Mouse (Mus musculus): ENCODE measurements around the gene Stx19. TPM values are rescaled to one million over a fixed set of nuclear protein-coding genes. Genes with fewer than 3 reads are reported as not detected.
A peak's percentile ranks its signal among the peaks of the same experiment; 100 is the strongest.

Gene Stx19
- polyA plus RNA-seq, 1 experiment from 2014 or later, result 0.59 TPM

GRCm38 (mm10) chr16:62854191-62855068 lies 40.0 kb downstream of the Stx19 start, which contains the start of gene Pros1:
Gene Pros1 (plus strand): TSS chr16:62854307.
- peak within 1 kb of the TSS; percentile 49 for H3K4me3 ChIP-seq
- peak within 1 kb of the TSS; percentile 70 for H3K4me2 ChIP-seq (replicated peaks)
- WGBS, result 5% methylated on average over 41 of the region's 42 CpGs
- no peaks in the 10 kb centered on the region for H3K27me3 ChIP-seq
- H3K9me3 ChIP-seq, result no peaks in the 10 kb centered on the region
- H3K36me3 ChIP-seq, result no peaks in the 10 kb centered on the region
- H3K27ac ChIP-seq (replicated peaks), result no peak within 1 kb of the TSS
- peak; percentile 94 for ATAC-seq (replicated peaks)
- H3K9ac ChIP-seq (replicated peaks), result peak within 1 kb of the TSS; percentile 60
- H3K4me1 ChIP-seq, result peaks cover 4% of the 10 kb centered on the region; the same call in 1 of the 2 replicates

- peaks cover 4% of the 10 kb centered on the region; the same call in 1 of the 2 replicates for H3K4me1 ChIP-seq
- no peaks in the 10 kb centered on the region for H3K9me3 ChIP-seq
- H3K36me3 ChIP-seq, result no peaks in the 10 kb centered on the region
- no peaks in the 10 kb centered on the region for H3K27me3 ChIP-seq
- H3K9ac ChIP-seq (replicated peaks), result no peak overlapping the region
- no peak overlapping the region for H3K4me2 ChIP-seq (replicated peaks)
- H3K4me3 ChIP-seq, result no peak overlapping the region
- H3K27ac ChIP-seq (replicated peaks), result no peak overlapping the region
- WGBS, result 88% methylated on average over 6 of the region's 6 CpGs
- no peak for ATAC-seq (replicated peaks)
Observed at GRCm38 (mm10) chr16:62855385-62855784, 40.9 kb downstream of the Stx19 start.

GRCm38 (mm10) chr16:62856273-62856672 lies 41.8 kb downstream of the Stx19 start:
- Histone ChIP-seq H3K4me1 (peaks cover 4% of the 10 kb centered on the region; the same call in 1 of the 2 replicates), H3K27ac (replicated peaks) (no peak overlapping the region)
- ATAC-seq (replicated peaks), result no peak

GRCm38 (mm10) chr16:62857498-62857897 lies 43.0 kb downstream of the Stx19 start:
- Histone ChIP-seq H3K36me3 (no peaks in the 10 kb centered on the region), H3K9me3 (no peaks in the 10 kb centered on the region), H3K27me3 (no peaks in the 10 kb centered on the region), H3K9ac (replicated peaks) (no peak overlapping the region), H3K4me2 (replicated peaks) (no peak overlapping the region), H3K27ac (replicated peaks) (no peak overlapping the region), H3K4me1 (peaks cover 4% of the 10 kb centered on the region; the same call in 1 of the 2 replicates), H3K4me3 (no peak overlapping the region)
- 94% methylated on average over 2 of the region's 2 CpGs for WGBS
- no peak for ATAC-seq (replicated peaks)

More at GRCm38 (mm10) chr16:62856273-62856672, 41.8 kb downstream of the Stx19 start:
- no peaks in the 10 kb centered on the region for H3K9me3 ChIP-seq
- 89% methylated on average over 2 of the region's 2 CpGs for WGBS
- H3K4me2 ChIP-seq (replicated peaks), result no peak overlapping the region
- no peaks in the 10 kb centered on the region for H3K36me3 ChIP-seq
- H3K9ac ChIP-seq (replicated peaks), result no peak overlapping the region
- H3K27me3 ChIP-seq, result no peaks in the 10 kb centered on the region
- no peak overlapping the region for H3K4me3 ChIP-seq

GRCm38 (mm10) chr16:62858018-62858417 lies 43.5 kb downstream of the Stx19 start:
- Histone ChIP-seq H3K27ac (replicated peaks) (no peak overlapping the region), H3K4me1 (peaks cover 4% of the 10 kb centered on the region; the same call in 1 of the 2 replicates), H3K9ac (replicated peaks) (no peak overlapping the region), H3K4me3 (no peak overlapping the region), H3K9me3 (no peaks in the 10 kb centered on the region), H3K27me3 (no peaks in the 10 kb centered on the region), H3K4me2 (replicated peaks) (no peak overlapping the region), H3K36me3 (no peaks in the 10 kb centered on the region)
- WGBS, result 95% methylated on average over 1 of the region's 1 CpGs
- no peak for ATAC-seq (replicated peaks)

GRCm38 (mm10) chr16:62860140-62860539 lies 45.7 kb downstream of the Stx19 start:
- no peaks in the 10 kb centered on the region for H3K36me3 ChIP-seq
- H3K27me3 ChIP-seq, result no peaks in the 10 kb centered on the region
- H3K4me1 ChIP-seq, result no peaks in the 10 kb centered on the region
- H3K4me3 ChIP-seq, result no peak overlapping the region
- H3K9me3 ChIP-seq, result no peaks in the 10 kb centered on the region
- no peak overlapping the region for H3K9ac ChIP-seq (replicated peaks)
- 81% methylated on average over 1 of the region's 1 CpGs for WGBS
- H3K4me2 ChIP-seq (replicated peaks), result no peak overlapping the region
- H3K27ac ChIP-seq (replicated peaks), result no peak overlapping the region
- ATAC-seq (replicated peaks), result no peak

GRCm38 (mm10) chr16:62861455-62861854 lies 47.0 kb downstream of the Stx19 start:
- Histone ChIP-seq H3K9ac (replicated peaks) (no peak overlapping the region), H3K4me3 (no peak overlapping the region), H3K27ac (replicated peaks) (no peak overlapping the region), H3K4me1 (no peaks in the 10 kb centered on the region), H3K27me3 (no peaks in the 10 kb centered on the region), H3K9me3 (no peaks in the 10 kb centered on the region), H3K36me3 (no peaks in the 10 kb centered on the region), H3K4me2 (replicated peaks) (no peak overlapping the region)
- no peak for ATAC-seq (replicated peaks)
- WGBS, result 63% methylated on average over 6 of the region's 6 CpGs

- Histone ChIP-seq H3K4me3 (no peak overlapping the region), H3K36me3 (no peaks in the 10 kb centered on the region), H3K9ac (replicated peaks) (no peak overlapping the region), H3K4me2 (replicated peaks) (no peak overlapping the region), H3K27me3 (no peaks in the 10 kb centered on the region), H3K9me3 (no peaks in the 10 kb centered on the region), H3K4me1 (no peaks in the 10 kb centered on the region), H3K27ac (replicated peaks) (no peak overlapping the region)
- ATAC-seq (replicated peaks), result no peak
- WGBS, result 80% methylated on average over 5 of the region's 5 CpGs
Observed at GRCm38 (mm10) chr16:62872688-62873117, 58.2 kb downstream of the Stx19 start.

- Histone ChIP-seq H3K9ac (replicated peaks) (no peak overlapping the region), H3K4me2 (replicated peaks) (no peak overlapping the region), H3K9me3 (no peaks in the 10 kb centered on the region), H3K4me3 (no peak overlapping the region), H3K27ac (replicated peaks) (no peak overlapping the region), H3K4me1 (no peaks in the 10 kb centered on the region), H3K27me3 (no peaks in the 10 kb centered on the region), H3K36me3 (no peaks in the 10 kb centered on the region)
- no peak for ATAC-seq (replicated peaks)
- 47% methylated on average over 4 of the region's 4 CpGs for WGBS
Observed at GRCm38 (mm10) chr16:62873180-62873579, 58.7 kb downstream of the Stx19 start.

Small RNA genes lying within 50 kb of the gene (microRNA-seq; reads per million reads assigned to microRNA genes)
- not detected for gene Gm25986

Other genes starting within 250 kb of the Stx19 start
- gene Nsun3, start 27.9 kb upstream of the Stx19 start, polyA plus RNA-seq (2015; fragmentation: Nextera tagmentation; extraction: Ambion mirVana), result 10.7 and 13.4 TPM in 2 replicates
- gene Arl13b, start 32.4 kb downstream of the Stx19 start, polyA plus RNA-seq (2015; fragmentation: Nextera tagmentation; extraction: Ambion mirVana), result 19.8 and 21.0 TPM in 2 replicates
- gene Pros1, start 39.6 kb downstream of the Stx19 start, polyA plus RNA-seq (2015; fragmentation: Nextera tagmentation; extraction: Ambion mirVana), result 7.3 and 8.5 TPM in 2 replicates